Mouse (Mus musculus): Measurements from ENCODE around the gene Mybphl.

GRCm38 (mm10) chr3:108322962-108323361 lies 41.7 kb upstream of the Mybphl start:
- TF ChIP-seq GATA1 (IDR thresholded peaks at IDR 0.05; ENCODE audit: low read length) (no peak), TAL1 (IDR thresholded peaks at IDR 0.05; ENCODE audit: low read length) (no peak)
